Mouse (Mus musculus): ENCODE measurements around the gene Spaca6.
"Not testable (repeated sequence)": the region's sequence is repeated elsewhere in the genome, so short reads cannot be mapped to it uniquely, and the experiment has no call there.

Gene Spaca6

DNA sequence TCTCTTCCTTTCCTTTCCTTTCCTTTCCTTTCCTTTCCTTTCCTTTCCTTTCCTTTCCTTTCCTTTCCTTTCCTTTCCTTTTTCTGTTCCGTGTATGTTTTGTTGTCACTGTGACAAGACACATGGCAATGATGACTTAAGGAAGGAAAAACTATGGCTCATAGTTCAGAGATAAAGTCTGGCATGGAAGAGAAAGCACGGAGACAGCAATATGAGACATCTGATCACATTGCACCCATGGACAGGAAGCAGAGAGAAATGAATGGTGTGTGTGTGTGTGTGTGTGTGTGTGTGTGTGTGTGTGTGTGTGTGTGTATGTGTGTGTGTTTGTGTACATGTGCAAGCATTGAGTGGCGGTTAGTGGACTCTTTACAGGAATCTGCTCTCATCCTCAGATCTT lies 17.6 kb downstream of the Spaca6 start:
- not testable (repeated sequence) for DNase-seq

- peak in 1 of 2 experiments; percentile 35 for DNase-seq
Measured at GRCm38 (mm10) chr17:17845187-17846027, 18.4 kb downstream of the Spaca6 start.

DNA sequence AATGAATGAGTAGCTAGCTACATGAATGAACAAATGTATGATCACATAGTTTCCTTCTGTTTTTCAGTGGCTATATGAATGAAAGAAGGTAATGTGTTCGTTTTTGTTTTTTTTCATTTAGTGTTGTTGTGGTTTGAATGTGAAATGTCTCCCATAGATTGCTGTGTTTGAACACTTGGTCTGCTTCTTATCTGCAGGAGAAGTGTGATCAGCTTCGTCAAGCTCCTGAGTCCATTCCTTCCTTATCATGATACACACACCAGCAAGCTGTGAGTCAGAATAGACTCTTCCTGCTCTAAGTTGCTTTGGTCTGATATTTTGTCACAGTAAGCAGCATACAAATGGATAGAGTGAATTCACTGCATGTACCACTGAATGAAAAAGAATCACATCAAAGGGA lies 22.0 kb downstream of the Spaca6 start:
- no peak for DNase-seq

DNA sequence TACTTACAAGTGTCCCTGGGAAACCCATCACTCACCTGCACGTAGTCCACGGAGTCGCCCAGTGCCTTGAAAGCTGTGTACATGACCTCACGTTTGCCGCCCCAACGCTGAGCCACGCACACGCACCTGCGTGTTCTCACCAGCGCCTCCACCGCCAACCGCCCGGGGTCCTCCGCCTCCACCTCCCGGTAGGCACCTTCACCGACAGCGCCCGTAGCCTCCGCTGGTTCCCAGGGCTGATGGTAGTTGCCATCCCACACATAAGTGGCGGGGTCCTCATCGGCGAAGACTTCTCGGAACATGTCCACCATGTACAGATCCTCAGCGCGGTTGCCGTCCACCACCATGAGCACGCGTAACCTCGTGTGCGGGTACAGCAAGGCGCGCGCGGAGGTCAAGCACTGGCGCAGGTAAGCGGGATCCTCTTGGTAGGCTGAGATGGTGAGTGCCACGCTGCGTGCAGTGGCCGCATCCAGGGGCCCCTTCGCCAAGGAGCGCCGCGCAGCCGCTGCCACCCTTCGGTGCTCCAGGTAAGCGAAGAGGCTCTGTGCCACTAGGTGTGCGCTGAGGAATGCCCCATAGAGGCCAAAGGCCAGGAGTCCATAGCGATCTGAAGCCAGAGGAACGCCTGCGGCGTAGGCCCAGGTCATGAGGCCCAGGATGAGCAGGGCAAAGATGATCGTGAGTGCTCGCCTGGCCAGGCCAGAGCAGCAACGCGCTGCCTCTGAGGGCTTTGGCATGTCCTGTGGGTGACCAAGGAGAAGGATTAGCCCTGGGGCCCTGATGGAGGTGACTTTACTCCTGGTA lies 23.2 kb downstream of the Spaca6 start:
- no peak for DNase-seq

DNA sequence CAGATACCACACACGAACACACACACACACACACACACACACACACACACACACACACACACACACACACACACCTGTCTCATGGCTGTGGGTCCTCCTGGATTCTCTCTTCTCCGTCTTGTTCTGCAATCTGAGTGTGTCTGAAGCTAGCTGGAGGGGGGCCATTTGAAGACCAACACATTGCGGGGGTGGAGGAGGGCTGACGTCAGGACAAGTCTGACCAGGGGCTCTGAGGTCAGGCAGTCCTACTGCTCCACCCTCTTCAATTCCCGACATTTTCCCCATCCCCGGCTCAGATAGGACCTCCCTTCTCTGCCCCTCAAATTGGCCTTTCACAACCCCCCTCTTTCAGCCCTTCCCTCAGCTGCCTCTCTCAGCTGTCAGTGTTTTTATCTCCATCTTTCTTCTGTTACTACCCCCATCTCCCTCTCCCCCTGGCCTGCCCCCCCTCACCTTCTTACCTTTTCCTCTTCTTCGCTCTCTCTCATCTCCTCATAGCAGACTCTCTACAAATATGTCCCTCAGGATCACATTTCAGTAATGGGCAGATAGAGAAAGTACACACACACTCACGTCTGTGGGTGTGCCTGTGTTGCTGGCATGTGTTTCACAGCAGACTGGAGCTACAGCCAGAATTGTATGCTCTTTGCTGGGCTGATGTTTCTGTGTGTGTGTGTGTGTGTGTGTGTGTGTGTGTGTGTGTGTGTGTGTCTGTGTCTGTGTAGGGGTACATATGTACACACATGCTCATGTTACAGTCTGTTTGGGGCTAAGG lies 28.3 kb downstream of the Spaca6 start, which contains the start of gene Has1:
Gene Has1 (minus strand): TSS at position 142 of the 775 bp plus-strand sequence.
- DNase-seq = no peak

DNA sequence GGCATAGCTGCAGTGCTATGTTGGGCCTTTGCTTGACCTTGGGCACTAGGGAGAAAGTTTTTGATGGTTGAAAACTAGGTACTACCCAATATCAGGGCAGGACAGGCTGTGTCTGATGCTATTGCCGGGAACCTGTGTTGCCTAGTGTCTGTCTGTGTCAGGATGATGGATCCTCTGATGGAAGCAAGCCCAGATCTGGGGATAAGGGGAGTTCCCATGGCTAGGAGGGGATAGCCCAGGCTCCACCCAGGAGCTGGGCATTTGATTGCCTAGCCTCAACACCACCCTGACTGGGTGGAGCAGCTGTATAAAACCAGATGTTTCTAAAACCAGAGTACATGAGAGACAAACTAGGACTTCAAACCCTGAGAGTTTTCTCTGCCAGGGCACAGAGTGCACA lies 29.7 kb downstream of the Spaca6 start:
- peak in 1 of 2 experiments; percentile 31 for DNase-seq

DNA sequence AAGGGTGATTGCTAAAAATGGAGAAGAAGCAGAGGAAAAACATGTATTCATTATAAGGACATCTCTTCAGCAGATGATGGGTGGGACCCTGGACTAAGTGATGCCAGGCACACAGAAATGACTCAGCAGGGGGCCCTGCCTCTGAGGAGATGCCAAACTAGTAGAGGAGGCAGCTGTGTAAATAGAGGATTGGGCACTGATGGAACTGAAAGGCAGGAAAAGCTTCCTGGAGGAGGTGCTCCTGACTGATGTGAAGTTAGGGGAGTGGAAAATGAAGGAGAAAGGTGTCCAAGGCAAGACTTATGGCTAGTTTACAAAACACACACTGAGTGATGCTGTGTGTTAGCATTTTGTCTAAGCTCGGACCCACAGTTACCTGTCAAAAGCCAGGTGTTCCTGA lies 30.5 kb downstream of the Spaca6 start:
- no peak for DNase-seq

- DNase-seq = no peak
Measured at GRCm38 (mm10) chr17:17860110-17860509, 33.2 kb downstream of the Spaca6 start.

DNA sequence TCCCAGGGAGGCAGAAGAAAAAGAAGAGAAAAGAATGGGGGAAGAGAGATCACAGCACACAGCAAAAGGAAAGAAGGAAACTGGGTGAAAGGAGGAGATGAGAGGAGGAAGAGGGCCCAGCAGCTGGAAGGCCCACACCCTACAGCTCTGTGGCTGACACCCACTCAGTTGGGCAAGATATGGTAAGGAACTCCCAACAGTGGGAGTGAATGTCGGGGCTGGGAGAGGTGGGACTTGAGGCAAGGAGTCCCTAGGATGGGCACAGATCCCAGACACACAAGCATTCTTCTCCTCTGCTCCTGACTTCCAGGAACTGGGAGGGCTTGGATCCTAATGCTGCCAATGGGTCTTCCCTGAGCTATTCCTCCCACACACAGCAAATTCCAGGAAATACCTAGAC lies 35.4 kb downstream of the Spaca6 start:
- peak; percentile 48 to 54 for DNase-seq

DNA sequence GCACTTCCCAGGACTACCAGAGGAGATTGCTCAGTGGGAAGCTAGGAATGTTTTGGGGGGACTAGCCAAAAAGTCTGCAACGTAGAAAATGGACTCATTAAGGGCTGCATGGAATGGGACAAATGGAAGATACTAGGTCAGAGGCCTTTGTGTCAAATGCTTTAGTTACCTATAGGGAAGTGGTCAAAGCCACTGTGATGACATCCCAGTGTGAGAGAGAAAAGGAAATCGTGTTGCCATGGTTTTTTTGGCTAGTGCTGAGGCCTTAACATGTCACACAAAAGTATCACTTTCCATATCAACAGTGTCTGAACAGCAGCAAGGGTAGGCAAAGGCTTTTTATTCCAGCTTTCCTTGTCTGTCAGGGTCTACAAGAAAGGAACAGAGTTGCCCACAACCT lies 38.2 kb downstream of the Spaca6 start:
- peak in 1 of 2 experiments; percentile 23 for DNase-seq

DNA sequence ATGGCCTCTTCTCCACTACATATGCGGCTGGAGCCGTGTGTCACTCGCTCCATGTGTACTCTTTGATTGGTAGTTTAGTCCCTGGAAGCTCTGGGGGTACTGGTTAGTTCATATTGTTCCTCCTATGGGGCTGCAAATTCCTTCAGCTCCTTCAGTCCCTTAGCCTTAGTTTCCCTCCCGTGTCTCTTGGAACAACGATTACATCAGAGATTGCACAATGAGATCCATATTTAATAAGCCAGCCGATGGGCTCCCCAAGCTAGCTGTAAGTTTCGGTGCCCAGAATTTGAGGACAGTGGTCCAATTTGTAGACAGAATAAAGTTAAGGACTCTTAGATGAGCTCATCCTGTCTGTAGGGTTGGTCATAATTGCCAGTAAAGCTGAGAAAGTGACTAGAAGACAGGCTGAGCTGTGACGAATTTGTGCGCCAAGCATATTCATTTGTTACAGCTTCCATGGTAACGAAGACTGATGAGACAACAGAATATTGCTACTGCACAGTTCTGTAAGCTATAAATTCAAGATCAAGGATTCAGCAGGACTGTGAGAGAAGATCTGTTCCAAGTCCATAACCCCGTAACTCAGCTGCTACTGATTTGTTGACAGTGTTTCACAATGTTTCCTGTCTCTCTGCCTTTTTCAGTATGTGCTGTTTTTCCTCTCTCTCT lies 40.0 kb downstream of the Spaca6 start:
- DNase-seq = peak in 1 of 2 experiments; percentile 15

GRCm38 (mm10) chr17:17870892-17871550 lies 44.1 kb downstream of the Spaca6 start:
- DNase-seq = no peak

DNA sequence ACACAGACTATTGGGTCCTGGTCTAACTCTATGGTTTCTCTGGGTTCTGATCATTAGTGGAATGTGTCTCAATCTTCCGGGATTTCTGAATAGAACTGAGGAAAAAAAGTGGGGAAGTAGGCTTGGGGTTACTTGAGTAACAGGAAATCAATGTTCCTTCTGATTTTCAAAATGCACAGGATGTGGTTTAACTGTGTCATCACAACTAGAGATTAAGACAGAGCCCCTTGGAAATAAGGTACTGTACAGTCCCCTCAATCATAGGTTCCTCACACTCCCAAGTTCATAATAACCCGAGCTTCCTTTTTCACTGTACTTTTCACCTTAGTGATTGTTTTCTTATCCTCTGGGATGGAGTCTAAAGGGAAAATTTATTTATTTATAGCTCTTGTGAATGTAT lies 44.7 kb downstream of the Spaca6 start:
- no peak for DNase-seq

DNA sequence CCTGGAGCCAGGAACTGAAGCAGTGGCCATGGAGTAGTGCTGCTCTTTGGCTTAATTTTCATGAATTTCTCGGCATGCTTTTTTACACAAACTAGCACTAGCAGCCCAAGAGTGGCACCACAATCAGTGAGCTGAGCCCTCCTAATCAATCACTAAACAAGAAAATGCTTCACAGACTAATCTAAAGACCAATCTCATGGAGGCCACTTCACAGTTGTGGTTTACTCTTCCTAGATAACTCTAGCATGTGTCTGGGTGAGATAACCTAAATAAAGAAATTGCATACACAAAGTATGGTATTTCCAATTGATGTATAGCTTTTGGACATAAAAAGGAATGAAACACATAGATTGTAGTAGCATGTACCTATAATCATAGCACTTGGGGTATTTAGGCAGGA lies 52.4 kb downstream of the Spaca6 start:
- DNase-seq = no peak

- DNase-seq = no peak
Measured at GRCm38 (mm10) chr17:17882672-17883071, 55.7 kb downstream of the Spaca6 start.

DNA sequence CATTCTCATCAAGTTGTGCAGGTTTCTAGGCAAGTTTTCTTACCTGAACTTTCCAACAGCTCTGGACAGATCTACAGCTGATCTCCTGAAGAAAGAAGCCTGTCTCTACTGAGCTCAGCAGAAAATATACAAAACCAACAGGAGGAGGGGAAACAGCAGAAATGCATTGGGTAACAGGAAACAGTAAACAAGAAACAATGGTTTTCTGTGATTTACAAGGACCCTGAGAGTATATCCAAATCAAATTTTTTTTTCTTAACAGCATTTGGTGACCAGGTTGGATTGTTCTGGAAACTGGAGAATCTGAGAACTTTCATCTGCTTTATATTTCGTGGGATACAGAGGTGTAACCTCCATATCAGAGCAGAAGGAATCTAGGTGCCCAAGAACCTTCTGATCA lies 56.9 kb downstream of the Spaca6 start, which contains the start of gene Fpr1:
Gene Fpr1 (minus strand): TSS at position 101 of the 400 bp plus-strand sequence.
- DNase-seq = no peak

DNA sequence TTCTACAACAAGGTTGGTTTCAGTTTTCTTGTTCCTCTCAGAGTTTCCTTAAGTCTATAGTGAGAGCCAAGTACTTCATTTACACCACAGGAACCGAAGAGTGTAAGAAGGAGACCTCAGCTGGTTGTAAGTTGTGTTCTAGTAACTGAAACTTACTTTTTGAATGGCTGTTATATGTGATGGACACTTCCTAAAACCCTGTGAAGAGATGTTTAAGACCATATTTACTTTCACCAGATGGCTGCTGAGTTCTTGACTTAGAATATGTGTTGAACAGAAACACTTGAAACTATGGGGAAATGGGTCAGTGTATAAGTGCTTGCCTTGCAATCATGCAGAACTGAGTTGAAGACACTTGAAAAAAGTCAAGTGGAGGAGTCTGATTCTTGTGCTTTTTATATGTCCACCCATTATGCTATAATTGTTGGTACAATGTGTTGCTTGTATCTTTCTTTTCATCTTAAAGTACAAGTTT lies 60.9 kb downstream of the Spaca6 start, which contains the start of the genes Fpr2 and Fpr3:
Gene Fpr2 (plus strand): TSS at position 51 of the 475 bp plus-strand sequence.
Gene Fpr3 (plus strand): TSS at position 79 of the 475 bp plus-strand sequence.
- no peak for DNase-seq

GRCm38 (mm10) chr17:17889732-17890425 lies 62.9 kb downstream of the Spaca6 start:
- no peak for DNase-seq

Data from lung, adult 18-20 months (tissue).